ENCODE assay signal across 16 mouse cellular contexts in the genomic region with DNA sequence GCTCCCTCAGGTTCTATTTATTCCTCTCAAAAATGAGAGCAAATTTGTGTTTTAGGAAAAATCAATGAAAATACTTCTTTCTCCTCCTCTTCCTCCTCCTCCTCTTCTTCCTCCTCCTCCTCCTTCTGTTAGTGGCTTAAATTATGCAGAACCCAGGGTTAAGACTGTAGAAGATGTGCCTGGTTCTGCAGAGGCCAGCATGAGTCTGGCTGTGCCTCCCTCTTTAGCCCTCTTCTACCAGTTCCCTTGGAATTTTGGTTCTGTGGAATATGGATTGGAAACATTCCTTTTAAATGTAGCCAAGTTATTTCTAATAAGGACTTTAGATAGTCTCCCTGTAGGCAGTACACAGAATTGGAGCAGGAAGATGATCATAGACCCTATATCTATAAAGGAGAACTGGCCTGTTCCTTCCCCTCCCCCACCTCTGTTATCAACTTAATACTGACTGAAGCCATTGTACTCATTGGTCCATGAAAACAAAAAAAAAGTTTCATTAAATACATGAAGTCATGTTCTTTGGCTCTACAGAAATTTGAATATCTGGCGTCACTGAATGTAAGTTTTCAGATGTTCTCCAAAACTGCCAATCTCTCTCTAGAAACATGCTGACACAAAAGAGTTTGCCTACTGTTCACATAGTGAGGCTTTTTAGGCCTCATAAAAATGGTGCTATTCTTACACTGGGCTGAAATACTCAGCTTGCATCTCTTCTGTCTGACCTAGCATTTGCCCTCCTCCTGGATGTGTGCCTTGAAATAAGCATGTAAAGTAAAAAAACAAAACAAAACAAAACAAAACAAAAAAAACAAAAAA.
DNase-seq lines count a peak whose midpoint lies in the region; ATAC-seq lines count a peak whose summit lies in the region.
"Had no signal": no experiment of that assay in that cellular context is flagged by ENCODE, and none has a peak within 500 bp of the region (broad histone marks: within the 10 kb centered on the region; RNA-seq: fewer than 3 reads in every experiment).

No protein-coding gene starts in this region.

- H3K27me3 ChIP-seq in neural tube, embryonic 13.5 days = no peaks in the 10 kb centered on the region
- no peaks in the 10 kb centered on the region for H3K27me3 ChIP-seq in hindbrain, embryonic 11.5 days (ENCODE audit: control insufficient read depth, insufficient read depth, low read length)
- H3K27me3 ChIP-seq in midbrain, embryonic 12.5 days = no peaks in the 10 kb centered on the region
- no peaks in the 10 kb centered on the region for H3K27me3 ChIP-seq in heart, embryonic 10.5 days (ENCODE audit: insufficient read depth, poor library complexity, severe bottlenecking)
- H3K27me3 ChIP-seq: heart, embryonic 15.5 days had no signal

- H3K27ac ChIP-seq in neural tube, embryonic 13.5 days (replicated peaks) = peak overlapping the region; percentile 64
- peak overlapping the region; percentile 80 for H3K27ac ChIP-seq in hindbrain, embryonic 11.5 days (ENCODE audit: low read depth, low read length)
- peak overlapping the region; percentile 84 for H3K27ac ChIP-seq in midbrain, embryonic 12.5 days (replicated peaks)
- H3K27ac ChIP-seq in heart, embryonic 10.5 days = no peak overlapping the region
- H3K27ac ChIP-seq: heart, embryonic 15.5 days had no signal

- no peak overlapping the region for H3K9ac ChIP-seq in neural tube, embryonic 13.5 days
- H3K9ac ChIP-seq in hindbrain, embryonic 11.5 days (ENCODE audit: low read depth, low read length) = no peak overlapping the region
- no peak overlapping the region for H3K9ac ChIP-seq in midbrain, embryonic 12.5 days (replicated peaks)
- H3K9ac ChIP-seq: heart, embryonic 15.5 days had no signal

- no peaks in the 10 kb centered on the region for H3K9me3 ChIP-seq in neural tube, embryonic 13.5 days
- no peaks in the 10 kb centered on the region for H3K9me3 ChIP-seq in hindbrain, embryonic 11.5 days (ENCODE audit: control insufficient read depth, low read length)
- no peaks in the 10 kb centered on the region for H3K9me3 ChIP-seq in midbrain, embryonic 12.5 days
- H3K9me3 ChIP-seq in heart, embryonic 10.5 days = no peaks in the 10 kb centered on the region
- H3K9me3 ChIP-seq: heart, embryonic 15.5 days had no signal

- WGBS in neural tube, embryonic 13.5 days = 54% methylated on average over 1 of the region's 1 CpGs
- WGBS in hindbrain, embryonic 11.5 days = 57% methylated on average over 1 of the region's 1 CpGs
- WGBS in midbrain, embryonic 12.5 days = 32% methylated on average over 1 of the region's 1 CpGs
- WGBS in heart, embryonic 10.5 days = 78% methylated on average over 1 of the region's 1 CpGs

- no peak for DNase-seq in neural tube, embryonic 10.5 days (ENCODE audit: extremely low spot score, low spot score)
- peak; percentile 40 for DNase-seq in hindbrain, embryonic 11.5 days (ENCODE audit: low spot score)
- DNase-seq in cerebellum, postnatal 25 days = no peak
- no peak for DNase-seq in heart, embryonic 10.5 days (ENCODE audit: low spot score)
- DNase-seq in kidney, postnatal 10 days = no peak
- DNase-seq: B cell, adult 2 months; cerebellum, adult 18-20 months; kidney, adult 8-10 months; lung, postnatal 4 days; right cerebral cortex, postnatal 25 days; thymus, postnatal 4 days had no signal

- 0 out of 2 replicates have a peak, but pooled peaks have one; percentile 63 for ATAC-seq in neural tube, embryonic 13.5 days (ENCODE audit: low read depth)
- ATAC-seq in hindbrain, embryonic 11.5 days (ENCODE audit: low FRiP score) = peak; percentile 82
- ATAC-seq in midbrain, embryonic 12.5 days (ENCODE audit: low FRiP score, low read depth) = peak; percentile 87
- ATAC-seq: Patski had no signal

- H3K4me3 ChIP-seq in neural tube, embryonic 13.5 days = no peak overlapping the region
- H3K4me3 ChIP-seq in hindbrain, embryonic 11.5 days (ENCODE audit: low read depth, low read length) = no peak overlapping the region
- no peak overlapping the region for H3K4me3 ChIP-seq in midbrain, embryonic 12.5 days
- no peak overlapping the region for H3K4me3 ChIP-seq in heart, embryonic 10.5 days
- H3K4me3 ChIP-seq: erythroblast, embryonic 14.5 days; heart, embryonic 15.5 days had no signal

- no peak overlapping the region for H3K4me2 ChIP-seq in neural tube, embryonic 13.5 days
- no peak overlapping the region for H3K4me2 ChIP-seq in hindbrain, embryonic 11.5 days (replicated peaks; ENCODE audit: low read depth, low read length)
- no peak overlapping the region for H3K4me2 ChIP-seq in midbrain, embryonic 12.5 days (replicated peaks)
- H3K4me2 ChIP-seq: heart, embryonic 15.5 days had no signal

- no peaks in the 10 kb centered on the region for H3K4me1 ChIP-seq in neural tube, embryonic 13.5 days (replicated peaks)
- no peaks in the 10 kb centered on the region for H3K4me1 ChIP-seq in hindbrain, embryonic 11.5 days (replicated peaks; ENCODE audit: control insufficient read depth, insufficient read depth, low read length)
- H3K4me1 ChIP-seq in midbrain, embryonic 12.5 days = peaks cover 12% of the 10 kb centered on the region
- H3K4me1 ChIP-seq in heart, embryonic 10.5 days = no peaks in the 10 kb centered on the region
- H3K4me1 ChIP-seq: heart, embryonic 15.5 days had no signal

- no peaks in the 10 kb centered on the region for H3K36me3 ChIP-seq in neural tube, embryonic 13.5 days
- H3K36me3 ChIP-seq in hindbrain, embryonic 11.5 days (ENCODE audit: control insufficient read depth, insufficient read depth, low read length) = no peaks in the 10 kb centered on the region
- H3K36me3 ChIP-seq in midbrain, embryonic 12.5 days = no peaks in the 10 kb centered on the region
- H3K36me3 ChIP-seq in heart, embryonic 10.5 days = no peaks in the 10 kb centered on the region
- H3K36me3 ChIP-seq: heart, embryonic 15.5 days had no signal
